Mouse (Mus musculus) embryonic facial prominence, embryonic 13.5 days (tissue): ENCODE data around the gene Fa2h. TPM values are rescaled to one million over a fixed set of nuclear protein-coding genes. Genes with fewer than 3 reads are reported as not detected.

Experiments
- ATAC-seq: fragments of 200-750 bp; cut with Nextera tagmentation; 2 replicates; pipeline ENCODE4 v1.8.0; 2017; ENCODE audit warnings: low read depth; ENCODE audit not compliant: insufficient number of reproducible peaks, insufficient read depth, low FRiP score, low TSS enrichment
- H3K27ac ChIP-seq: fragments of 300-500 bp; sonication (generic); 2 replicates; pipeline ENCODE4 v1.5.1; 2015; ENCODE audit warnings: moderate library complexity, mild to moderate bottlenecking, inconsistent platforms
- H3K27me3 ChIP-seq: fragments of 300-500 bp; sonication (generic); 2 replicates; pipeline ENCODE4 v1.6.1; 2015; ENCODE audit warnings: mild to moderate bottlenecking, inconsistent platforms
- H3K36me3 ChIP-seq: fragments of 300-500 bp; sonication (generic); 2 replicates; pipeline ENCODE4 v1.6.1; 2015; ENCODE audit warnings: mild to moderate bottlenecking, inconsistent platforms
- H3K4me1 ChIP-seq: fragments of 300-500 bp; sonication (generic); 2 replicates; pipeline ENCODE4 v1.6.1; 2015; ENCODE audit warnings: inconsistent platforms
- H3K4me2 ChIP-seq: fragments of 300-500 bp; sonication (generic); 2 replicates; pipeline ENCODE4 v1.6.1; 2015; ENCODE audit warnings: moderate library complexity, mild to moderate bottlenecking, inconsistent platforms
- H3K4me3 ChIP-seq: fragments of 300-500 bp; sonication (generic); 2 replicates; pipeline ENCODE4 v1.5.1; 2015; ENCODE audit warnings: mild to moderate bottlenecking, inconsistent platforms
- H3K9ac ChIP-seq: fragments of 300-500 bp; sonication (generic); 2 replicates; pipeline ENCODE4 v1.6.1; 2015; ENCODE audit warnings: mild to moderate bottlenecking, inconsistent platforms
- H3K9me3 ChIP-seq: fragments of 300-500 bp; sonication (generic); 2 replicates; pipeline ENCODE4 v1.6.1; 2016; ENCODE audit warnings: inconsistent platforms
- WGBS: fragments of 180-500 bp; shearing (Covaris S2); methylation state at CpG from one replicate; pipeline ENCODE4 v1.1.7; 2015; ENCODE audit warnings: mixed read lengths; 5-methylcytosine and 5-hydroxymethylcytosine counted together
- polyA plus RNA-seq: library from polyadenylated mRNA; unstranded; fragments of >200 nt; fragmentation: Nextera tagmentation; extraction: Ambion mirVana; gene quantifications from 2 replicates; pipeline ENCODE4 v1.2.1, GENCODE M21; 2015

The Fa2h gene
- polyA plus RNA-seq, 1 experiment from 2014 or later, result 0.17 TPM

DNA sequence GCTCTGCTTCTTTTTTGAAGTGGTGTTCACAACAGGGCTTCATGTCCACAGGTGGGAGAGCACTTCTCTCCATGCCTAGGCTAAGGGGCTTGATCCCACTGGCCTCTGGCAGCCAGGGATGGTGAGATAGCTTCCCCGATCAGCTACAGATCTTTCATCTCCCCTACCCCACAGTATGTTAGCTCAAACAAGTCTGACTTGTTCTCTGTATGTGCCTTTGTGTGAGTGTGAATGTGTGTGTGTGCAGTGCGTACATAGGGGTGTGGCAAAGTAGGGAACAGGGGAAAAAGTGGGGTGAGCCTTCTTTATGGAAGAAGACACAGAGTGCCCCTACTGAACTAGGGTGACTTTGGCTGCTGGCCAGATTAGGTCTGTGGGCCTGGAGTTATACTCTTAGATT, 2.8 kb downstream of the Fa2h start:
- Histone ChIP-seq H3K36me3 (no peaks in the 10 kb centered on the region), H3K4me2 (no peak overlapping the region), H3K9me3 (no peaks in the 10 kb centered on the region), H3K4me3 (no peak overlapping the region), H3K4me1 (peaks cover 10% of the 10 kb centered on the region), H3K27ac (no peak overlapping the region), H3K27me3 (peaks cover 75% of the 10 kb centered on the region), H3K9ac (no peak overlapping the region)
- WGBS, result 75% methylated on average over 2 of the region's 2 CpGs
- no peak for ATAC-seq

DNA sequence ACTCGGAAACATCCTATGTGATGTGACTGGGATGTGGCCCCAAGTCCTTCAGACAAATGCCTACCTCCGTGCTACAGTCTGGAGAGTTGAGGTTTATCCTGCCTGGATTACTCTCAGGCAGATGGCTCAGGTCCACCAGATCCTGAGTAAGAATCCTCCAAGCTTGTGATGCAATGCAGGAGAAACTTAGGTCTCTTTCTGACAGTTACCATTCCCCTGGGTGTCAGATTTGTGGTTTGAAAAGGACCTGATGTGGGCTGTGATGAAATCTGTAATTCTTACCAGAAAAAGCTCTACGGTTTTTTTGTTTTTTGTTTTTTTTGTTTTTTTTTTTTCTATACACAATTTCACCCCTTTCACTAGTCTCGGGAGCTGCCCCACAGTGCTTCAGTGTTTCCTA, 4.0 kb downstream of the Fa2h start:
- peaks cover 10% of the 10 kb centered on the region for H3K4me1 ChIP-seq
- H3K36me3 ChIP-seq, result no peaks in the 10 kb centered on the region
- H3K4me3 ChIP-seq, result no peak overlapping the region
- no peaks in the 10 kb centered on the region for H3K9me3 ChIP-seq
- ATAC-seq, result no peak
- no peak overlapping the region for H3K9ac ChIP-seq
- WGBS, result 72% methylated on average over 4 of the region's 4 CpGs
- H3K4me2 ChIP-seq, result no peak overlapping the region
- H3K27me3 ChIP-seq, result peaks cover 65% of the 10 kb centered on the region
- no peak overlapping the region for H3K27ac ChIP-seq

DNA sequence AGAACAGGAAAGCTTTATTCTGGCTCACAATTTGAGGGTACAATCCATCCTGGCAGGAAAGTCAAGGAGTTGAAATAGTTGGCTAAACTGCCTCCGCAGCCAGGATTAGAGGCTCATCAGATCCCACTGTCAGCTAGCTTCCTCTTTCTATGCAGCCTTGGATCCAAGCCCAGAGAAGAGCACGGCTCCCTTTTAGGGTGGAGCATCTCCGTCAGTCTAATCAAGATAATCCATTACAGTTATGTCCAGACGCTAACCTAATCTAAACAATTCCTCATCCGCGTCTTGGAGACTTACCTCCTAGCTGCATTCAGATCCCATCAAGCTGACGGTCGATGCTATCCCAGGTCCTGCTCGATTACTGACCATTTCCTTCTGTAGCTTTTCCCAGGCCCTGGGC, 7.7 kb downstream of the Fa2h start:
- WGBS, result 67% methylated on average over 9 of the region's 9 CpGs
- Histone ChIP-seq H3K9ac (no peak overlapping the region), H3K27me3 (peaks cover 36% of the 10 kb centered on the region), H3K9me3 (no peaks in the 10 kb centered on the region), H3K27ac (no peak overlapping the region), H3K4me2 (no peak overlapping the region), H3K4me3 (no peak overlapping the region), H3K4me1 (no peaks in the 10 kb centered on the region), H3K36me3 (no peaks in the 10 kb centered on the region)
- ATAC-seq, result no peak

DNA sequence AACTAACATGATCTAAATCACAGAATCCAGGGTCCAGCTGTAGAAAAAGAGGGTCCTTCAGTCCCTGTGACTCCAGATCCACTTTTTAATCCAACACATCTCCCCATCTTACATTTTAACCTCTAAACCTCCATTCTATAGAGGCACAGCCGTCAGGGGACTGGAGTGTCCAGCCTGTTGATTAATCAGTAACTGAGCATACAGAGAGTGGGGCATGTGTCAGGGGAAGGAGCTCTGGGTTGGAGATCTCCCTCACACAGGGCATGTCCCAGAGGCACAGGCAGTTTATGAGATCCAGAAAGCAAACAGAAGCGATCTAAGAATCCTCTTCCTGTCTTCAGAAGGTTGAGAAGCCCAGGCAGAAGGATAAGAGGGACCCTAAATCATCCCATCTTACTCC, 9.0 kb downstream of the Fa2h start:
- H3K4me2 ChIP-seq, result no peak overlapping the region
- no peak overlapping the region for H3K27ac ChIP-seq
- WGBS, result 43% methylated on average over 2 of the region's 2 CpGs
- no peaks in the 10 kb centered on the region for H3K4me1 ChIP-seq
- H3K36me3 ChIP-seq, result no peaks in the 10 kb centered on the region
- no peaks in the 10 kb centered on the region for H3K9me3 ChIP-seq
- ATAC-seq, result no peak
- no peak overlapping the region for H3K4me3 ChIP-seq
- no peak overlapping the region for H3K9ac ChIP-seq
- H3K27me3 ChIP-seq, result peaks cover 25% of the 10 kb centered on the region

DNA sequence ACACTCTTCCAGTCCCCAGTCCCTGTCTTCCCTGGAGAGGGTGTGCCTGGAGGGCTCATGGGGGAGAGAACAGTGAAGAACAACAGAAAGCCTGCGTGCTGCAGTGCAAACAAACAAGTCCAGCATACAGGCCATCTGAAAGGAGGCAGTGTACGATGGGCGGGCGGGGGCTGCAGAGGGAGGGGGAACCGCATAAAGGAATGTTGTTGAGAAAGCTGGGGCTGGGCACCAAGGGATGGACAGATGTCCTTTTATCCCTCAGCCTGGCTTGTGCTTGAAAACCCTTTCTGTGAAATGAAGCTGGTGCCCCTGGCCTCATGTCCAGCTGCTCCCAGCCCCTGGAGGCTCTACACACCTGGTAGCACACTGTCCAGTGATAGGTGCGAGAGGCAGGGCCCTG, 18.4 kb downstream of the Fa2h start:
- Histone ChIP-seq H3K4me1 (0 out of 2 replicates have a peak, but pooled peaks cover 3% of the 10 kb centered on the region), H3K27ac (no peak overlapping the region; the same call in 1 of the 2 replicates), H3K9ac (no peak overlapping the region), H3K27me3 (no peaks in the 10 kb centered on the region), H3K4me2 (no peak overlapping the region), H3K36me3 (no peaks in the 10 kb centered on the region), H3K4me3 (no peak overlapping the region), H3K9me3 (no peaks in the 10 kb centered on the region)
- 26% methylated on average over 6 of the region's 6 CpGs for WGBS
- ATAC-seq, result no peak

DNA sequence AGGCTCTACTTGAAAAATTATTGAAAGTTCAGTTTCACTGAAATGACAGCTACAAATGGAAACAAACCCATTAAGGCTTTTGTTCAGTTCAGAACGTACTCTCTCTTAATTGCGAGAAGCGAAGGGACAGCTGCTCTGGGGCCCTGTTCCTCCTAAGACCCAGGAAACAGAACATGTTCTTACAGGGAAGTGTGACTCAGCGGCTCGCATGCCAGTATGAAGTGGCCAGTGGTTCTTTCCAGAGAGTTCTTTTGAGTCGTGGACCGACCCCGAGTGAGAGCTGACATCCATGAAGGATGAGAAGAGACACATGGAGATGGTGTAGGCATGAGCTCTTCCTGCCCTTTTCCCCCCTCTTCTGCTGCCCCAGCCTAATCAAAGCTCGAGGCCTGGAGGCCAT, 23.9 kb downstream of the Fa2h start:
- Histone ChIP-seq H3K4me2 (no peak overlapping the region), H3K9me3 (no peaks in the 10 kb centered on the region), H3K27ac (no peak overlapping the region), H3K4me3 (no peak overlapping the region), H3K9ac (no peak overlapping the region), H3K27me3 (peaks cover 11% of the 10 kb centered on the region; the same call in 1 of the 2 replicates), H3K4me1 (no peaks in the 10 kb centered on the region; the same call in 1 of the 2 replicates), H3K36me3 (no peaks in the 10 kb centered on the region)
- 86% methylated on average over 9 of the region's 9 CpGs for WGBS
- no peak for ATAC-seq

DNA sequence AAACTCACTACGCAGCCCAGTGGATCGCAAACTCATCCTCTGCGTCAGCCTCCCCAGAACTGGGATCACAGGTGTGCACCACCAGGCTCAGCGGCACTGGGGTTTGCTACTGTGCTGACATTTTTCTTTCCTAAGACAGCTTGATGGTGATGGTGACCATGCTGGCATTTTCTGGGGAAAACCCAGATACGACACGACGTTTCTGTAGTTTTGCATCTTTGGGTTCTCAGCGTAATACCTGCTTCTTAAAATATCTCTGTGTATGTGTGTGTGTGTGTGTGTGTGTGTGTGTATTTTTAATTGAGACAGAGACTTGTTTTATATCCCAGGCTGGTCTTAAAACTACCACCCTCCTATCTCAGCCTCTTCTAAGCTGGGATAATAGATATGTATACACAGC, 26.3 kb downstream of the Fa2h start:
- H3K4me1 ChIP-seq, result no peaks in the 10 kb centered on the region; the same call in 1 of the 2 replicates
- no peak overlapping the region for H3K9ac ChIP-seq
- 76% methylated on average over 8 of the region's 8 CpGs for WGBS
- no peaks in the 10 kb centered on the region for H3K36me3 ChIP-seq
- H3K4me2 ChIP-seq, result peak overlapping the region; percentile 41; the same call in 1 of the 2 replicates
- H3K27me3 ChIP-seq, result peaks cover 11% of the 10 kb centered on the region; the same call in 1 of the 2 replicates
- no peak overlapping the region for H3K4me3 ChIP-seq
- H3K27ac ChIP-seq, result no peak overlapping the region
- H3K9me3 ChIP-seq, result no peaks in the 10 kb centered on the region
- no peak for ATAC-seq

DNA sequence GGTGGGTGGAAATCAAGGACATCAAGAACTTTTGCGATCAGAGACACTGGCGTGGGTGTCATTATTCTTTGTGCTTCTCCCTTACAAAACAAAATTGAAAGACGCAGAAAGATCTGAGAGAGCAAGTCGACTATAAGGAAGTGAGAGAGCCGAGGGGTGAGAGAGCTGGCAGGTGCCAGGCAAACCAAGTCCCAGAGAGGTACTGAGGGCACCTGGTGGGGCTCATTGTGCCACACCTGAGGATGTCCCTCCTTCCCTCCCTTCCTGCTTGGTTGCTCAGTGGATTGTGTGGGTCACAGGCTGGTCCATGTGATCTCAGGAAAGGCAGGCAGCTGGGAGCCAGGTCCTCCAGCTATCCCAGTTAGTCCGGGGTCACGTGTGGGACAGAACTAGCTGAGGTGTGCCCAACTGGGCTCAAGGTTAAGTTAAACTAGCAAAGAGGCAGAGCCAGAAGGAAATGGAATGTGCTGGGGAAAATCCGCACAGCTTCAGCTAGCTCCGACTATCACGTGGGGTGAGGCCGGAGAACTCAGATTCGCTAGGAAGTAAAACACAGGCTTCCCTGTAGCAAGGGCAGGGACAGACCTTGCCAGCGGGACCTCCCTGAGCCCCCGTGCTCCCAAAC, 26.9 kb downstream of the Fa2h start:
- Histone ChIP-seq H3K9me3 (no peaks in the 10 kb centered on the region), H3K4me2 (peak overlapping the region; percentile 41), H3K27ac (no peak overlapping the region), H3K4me3 (no peak overlapping the region), H3K9ac (no peak overlapping the region), H3K4me1 (no peaks in the 10 kb centered on the region; the same call in 1 of the 2 replicates), H3K36me3 (no peaks in the 10 kb centered on the region), H3K27me3 (peaks cover 11% of the 10 kb centered on the region; the same call in 1 of the 2 replicates)
- no peak for ATAC-seq
- 35% methylated on average over 14 of the region's 14 CpGs for WGBS

DNA sequence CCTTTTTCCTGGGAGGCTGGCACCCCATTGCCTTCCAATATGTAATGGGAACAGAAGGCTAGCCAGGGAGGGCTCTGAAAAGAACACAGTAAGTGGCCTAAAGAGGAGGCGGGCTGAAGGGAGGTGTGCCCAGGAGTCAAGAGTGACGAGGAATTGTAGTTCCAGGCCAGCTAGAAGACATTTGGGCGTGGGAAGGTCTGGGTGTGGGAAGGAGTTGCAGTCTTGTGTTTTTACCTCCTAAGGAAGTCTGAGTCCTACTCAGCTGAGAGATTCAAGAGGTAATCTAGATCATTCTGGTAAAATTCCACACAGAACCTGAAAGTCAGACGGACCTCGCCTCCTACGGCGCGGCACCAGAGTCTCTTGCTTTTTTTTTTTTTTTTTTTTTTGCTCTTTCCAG, 30.1 kb downstream of the Fa2h start:
- Histone ChIP-seq H3K27me3 (peaks cover 11% of the 10 kb centered on the region; the same call in 1 of the 2 replicates), H3K27ac (no peak overlapping the region), H3K9ac (no peak overlapping the region), H3K9me3 (no peaks in the 10 kb centered on the region), H3K36me3 (no peaks in the 10 kb centered on the region), H3K4me3 (no peak overlapping the region), H3K4me2 (no peak overlapping the region), H3K4me1 (no peaks in the 10 kb centered on the region; the same call in 1 of the 2 replicates)
- WGBS, result 79% methylated on average over 8 of the region's 8 CpGs
- no peak for ATAC-seq

DNA sequence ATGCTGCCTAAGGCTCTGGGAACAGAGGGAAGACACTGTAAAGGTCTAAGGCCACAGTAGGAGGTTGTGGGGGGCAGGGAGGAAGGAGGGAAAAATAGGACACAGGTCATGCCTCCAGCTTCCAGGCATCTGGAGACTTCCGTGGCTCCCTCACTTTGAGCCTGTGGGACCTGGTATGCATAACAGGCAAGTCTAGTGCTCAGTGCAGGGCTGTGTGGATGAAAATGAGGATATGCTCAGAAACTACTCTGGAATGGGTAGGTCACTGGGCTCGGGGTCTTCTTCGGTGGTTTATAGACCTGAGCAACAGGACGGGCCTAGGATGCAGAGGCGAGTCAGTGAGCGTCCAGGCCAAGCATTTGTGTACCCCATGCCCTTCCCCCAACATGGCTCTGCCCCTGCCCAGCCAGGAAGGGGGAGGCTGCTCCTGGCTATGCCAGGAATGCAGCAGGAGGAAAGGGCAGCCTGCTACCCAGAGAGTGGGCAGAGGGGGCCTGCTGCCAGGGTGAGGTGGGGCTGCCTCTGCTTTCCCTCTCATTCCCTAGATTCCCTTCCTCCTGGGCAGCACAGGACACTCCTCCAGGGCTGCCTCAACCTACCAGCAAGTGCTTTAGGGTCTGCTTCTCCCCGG, 32.9 kb downstream of the Fa2h start:
- Histone ChIP-seq H3K36me3 (no peaks in the 10 kb centered on the region), H3K27me3 (peaks cover 9% of the 10 kb centered on the region; the same call in 1 of the 2 replicates), H3K4me1 (no peaks in the 10 kb centered on the region; the same call in 1 of the 2 replicates), H3K9ac (no peak overlapping the region), H3K27ac (no peak overlapping the region), H3K4me3 (no peak overlapping the region), H3K9me3 (no peaks in the 10 kb centered on the region), H3K4me2 (no peak overlapping the region)
- WGBS, result 55% methylated on average over 7 of the region's 7 CpGs
- ATAC-seq, result no peak

DNA sequence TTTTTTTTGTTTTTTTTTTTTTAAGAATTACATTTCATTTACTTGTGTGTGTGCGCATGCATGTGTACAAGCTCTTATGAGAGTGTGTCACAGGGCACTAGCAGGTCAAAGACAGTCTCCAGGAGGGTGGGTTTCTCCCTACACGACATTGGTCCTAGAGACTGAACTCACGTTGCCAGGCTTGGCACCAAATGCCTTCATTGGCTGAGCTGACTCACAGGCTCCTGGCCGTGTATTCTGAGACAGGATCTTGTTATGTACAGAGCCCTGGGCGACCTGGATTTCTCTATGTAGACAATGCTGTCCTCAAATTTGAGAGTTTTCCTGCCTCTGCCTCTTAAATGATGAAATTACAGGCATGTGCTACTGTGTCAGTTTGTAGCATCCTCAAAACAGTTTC, 33.7 kb downstream of the Fa2h start:
- H3K4me2 ChIP-seq, result no peak overlapping the region
- no peak for ATAC-seq
- no peak overlapping the region for H3K4me3 ChIP-seq
- H3K4me1 ChIP-seq, result no peaks in the 10 kb centered on the region; the same call in 1 of the 2 replicates
- no peaks in the 10 kb centered on the region for H3K36me3 ChIP-seq
- no peaks in the 10 kb centered on the region for H3K9me3 ChIP-seq
- no peak overlapping the region for H3K9ac ChIP-seq
- no peak overlapping the region for H3K27ac ChIP-seq
- peaks cover 3% of the 10 kb centered on the region; the same call in 1 of the 2 replicates for H3K27me3 ChIP-seq
- 64% methylated on average over 5 of the region's 5 CpGs for WGBS

DNA sequence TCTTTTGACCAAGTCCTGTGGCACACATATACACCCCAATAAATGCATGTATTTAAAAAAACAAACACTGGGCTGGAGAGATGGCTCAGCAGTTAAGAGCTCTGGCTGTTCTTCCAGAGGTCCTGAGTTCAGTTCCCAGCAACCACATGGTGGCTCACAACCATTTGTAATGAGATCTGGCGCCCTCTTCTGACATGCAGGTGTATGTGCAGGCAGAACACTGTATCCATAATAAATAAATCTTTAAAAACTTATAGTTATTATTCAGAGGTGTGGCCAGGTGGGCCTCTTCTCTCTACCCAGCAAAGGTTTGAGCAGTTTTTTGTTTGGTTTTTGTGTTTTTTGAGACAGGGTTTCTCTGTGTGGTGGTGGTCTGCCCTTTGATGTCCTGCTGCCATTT, 34.7 kb downstream of the Fa2h start:
- H3K4me3 ChIP-seq, result no peak overlapping the region
- H3K27me3 ChIP-seq, result no peaks in the 10 kb centered on the region
- no peak for ATAC-seq
- H3K36me3 ChIP-seq, result no peaks in the 10 kb centered on the region
- no peaks in the 10 kb centered on the region; the same call in 1 of the 2 replicates for H3K4me1 ChIP-seq
- no peak overlapping the region for H3K9ac ChIP-seq
- no peak overlapping the region for H3K27ac ChIP-seq
- WGBS, result 85% methylated on average over 1 of the region's 1 CpGs
- H3K4me2 ChIP-seq, result no peak overlapping the region
- no peaks in the 10 kb centered on the region for H3K9me3 ChIP-seq
